Mouse (Mus musculus): ENCODE measurements around the gene Apex1.
A peak's percentile ranks its signal among the peaks of the same experiment; 100 is the strongest.
"Not testable (repeated sequence)": the region's sequence is repeated elsewhere in the genome, so short reads cannot be mapped to it uniquely, and the experiment has no call there.

The Apex1 gene

DNA sequence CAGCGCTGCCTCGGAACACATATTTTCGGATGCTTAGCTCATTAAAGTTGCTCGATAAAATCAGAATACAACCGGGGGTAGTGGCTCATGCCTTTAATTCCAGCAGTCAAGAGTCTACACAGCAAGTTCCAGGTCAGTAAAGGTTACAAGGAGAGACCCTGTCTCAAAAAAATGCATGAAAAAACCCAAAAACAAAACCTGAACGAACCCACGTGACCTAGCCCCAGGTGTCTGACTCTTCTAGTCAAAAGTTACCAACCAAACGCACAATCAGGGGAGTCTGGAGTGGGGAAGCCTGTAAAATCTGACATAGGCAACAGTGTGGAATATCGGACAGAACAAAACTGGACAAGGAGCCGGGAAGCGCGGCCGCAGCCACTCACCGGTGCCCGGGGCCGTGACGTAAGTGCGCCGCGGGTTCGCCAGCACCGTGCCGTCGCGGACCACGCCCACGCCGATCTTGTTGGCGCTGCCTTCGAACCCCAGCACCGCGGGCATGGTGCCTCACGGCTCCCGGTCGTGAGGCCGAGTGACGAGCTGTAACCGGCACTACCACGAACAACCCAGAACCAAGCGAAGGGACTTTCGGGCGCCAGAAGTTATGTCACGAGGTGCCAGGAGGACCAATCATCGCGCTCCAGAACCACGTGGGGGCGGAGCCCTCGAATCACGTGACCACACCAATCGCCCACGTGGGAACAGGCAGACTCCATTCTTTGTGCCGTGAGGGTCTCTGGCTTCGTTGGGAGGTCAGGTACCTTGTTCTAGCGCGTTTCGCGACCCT is at the start of gene Apex1, which contains the start of gene Osgep:
TSS of gene Apex1 (plus strand) at position 688 of the 784 bp plus-strand sequence.
TSS of gene Osgep (minus strand) at position 613 of the 784 bp plus-strand sequence.
- peak; percentile 98 for DNase-seq

DNA sequence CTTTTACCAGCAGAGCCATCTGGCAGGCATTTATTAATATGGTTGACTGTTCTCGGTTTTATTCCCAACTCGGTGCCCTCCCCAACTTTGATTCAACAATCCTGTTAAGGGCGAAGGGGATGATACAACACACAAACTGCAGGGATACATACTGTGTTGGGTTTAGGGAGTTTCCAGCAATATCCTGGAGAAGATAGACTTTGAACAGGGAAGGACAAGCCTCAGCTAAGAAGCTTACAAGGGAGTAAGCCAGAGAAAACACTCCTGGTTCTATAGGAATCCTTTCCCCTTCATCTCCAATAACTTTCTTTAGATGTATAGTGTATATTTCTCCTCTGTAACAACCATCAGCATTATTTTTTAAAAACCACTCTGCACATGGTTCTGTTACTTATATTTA is 49.6 kb upstream of the Apex1 start:
- DNase-seq, result no peak

DNA sequence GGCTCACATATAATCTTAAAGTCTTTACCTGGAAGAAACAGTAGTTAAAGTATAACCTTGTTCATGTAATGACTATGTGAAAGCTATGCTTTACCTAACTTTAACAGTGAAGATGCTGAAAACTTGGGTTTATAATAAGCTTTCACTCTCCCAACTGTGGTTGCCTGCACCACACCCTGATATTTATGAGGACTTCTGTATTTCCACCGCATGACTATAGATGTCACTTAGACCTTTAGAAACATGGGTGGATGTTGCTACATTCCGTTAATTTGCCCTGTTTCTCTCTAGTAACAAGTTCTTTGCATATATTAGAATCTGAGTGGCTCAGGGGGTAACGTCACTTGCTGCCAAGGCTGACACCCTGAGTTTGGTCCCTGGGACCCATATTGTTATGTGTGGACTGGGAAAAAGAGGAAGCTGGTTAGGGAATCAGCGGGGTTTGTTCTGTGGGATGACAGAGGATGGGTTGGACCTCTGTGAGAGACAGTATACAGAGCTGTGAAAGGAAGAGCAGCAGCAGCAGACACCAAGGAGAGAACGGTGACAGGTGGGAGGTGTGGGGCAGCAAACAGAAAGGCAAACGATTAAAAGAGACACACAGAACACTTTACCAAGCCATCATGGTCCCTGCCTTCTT is 49.1 kb upstream of the Apex1 start:
- DNase-seq, result no peak

DNA sequence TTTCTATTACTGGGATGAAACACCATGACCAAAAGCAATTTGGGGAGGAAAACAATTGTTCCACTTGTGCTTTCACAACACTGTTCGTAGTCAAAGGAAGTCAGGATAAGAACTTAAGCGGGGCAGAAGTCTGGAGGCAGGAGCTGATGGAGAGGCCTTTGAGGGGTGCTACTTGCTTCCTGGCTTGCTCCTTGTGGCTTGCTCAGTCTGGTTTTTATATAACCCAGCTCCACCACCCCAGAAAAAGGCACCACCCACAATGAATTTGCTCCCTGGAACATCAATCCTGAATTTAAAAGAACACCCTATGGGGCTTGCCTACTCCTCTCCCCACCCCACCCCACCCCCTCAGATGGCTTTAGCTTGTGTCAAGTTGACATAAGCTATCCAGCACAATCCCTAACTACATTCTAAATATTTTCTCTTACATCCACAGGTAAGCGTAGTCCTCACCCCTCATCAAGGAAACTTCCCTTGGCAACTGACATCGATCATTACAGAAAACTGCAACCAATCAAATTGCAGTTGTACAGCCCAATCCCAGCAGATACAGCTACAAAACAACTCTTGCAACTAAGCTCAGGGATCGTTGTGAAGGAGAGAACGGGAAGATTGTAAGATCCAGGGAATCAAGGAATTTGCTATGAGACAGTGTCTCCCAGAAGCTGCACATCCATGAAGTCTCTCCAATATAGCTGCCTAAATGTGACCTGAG is 48.4 kb upstream of the Apex1 start:
- DNase-seq, result no peak

DNA sequence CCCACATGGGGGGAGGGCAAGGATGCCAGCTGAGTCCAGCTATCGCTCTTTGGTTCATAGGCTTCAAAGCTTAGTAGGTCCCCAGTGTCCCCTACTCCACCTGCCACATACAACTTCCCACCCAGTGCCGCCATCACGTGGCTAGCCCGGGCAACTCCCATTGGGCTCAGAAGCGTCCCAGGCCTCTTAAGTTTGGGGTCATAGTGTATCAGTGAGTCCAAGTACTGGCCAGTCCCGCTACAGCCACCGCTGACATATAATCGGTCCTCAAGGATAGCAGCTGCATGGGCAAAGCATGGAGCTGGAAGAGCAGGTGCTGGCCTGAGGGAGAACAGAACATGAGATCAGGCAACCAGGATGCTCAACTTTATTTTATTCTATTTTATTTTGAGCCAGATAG is 33.1 kb upstream of the Apex1 start:
- DNase-seq, result no peak

- DNase-seq, result no peak
Measured at GRCm38 (mm10) chr14:50892091-50892490, 32.7 kb upstream of the Apex1 start.

- DNase-seq, result no peak
Measured at GRCm38 (mm10) chr14:50892541-50893459, 32.0 kb upstream of the Apex1 start.

- DNase-seq, result no peak
Measured at GRCm38 (mm10) chr14:50895407-50895806, 29.4 kb upstream of the Apex1 start.

GRCm38 (mm10) chr14:50895985-50896746 is 28.6 kb upstream of the Apex1 start:
- peak; percentile 60 for DNase-seq

GRCm38 (mm10) chr14:50896747-50897373 is 27.9 kb upstream of the Apex1 start:
- DNase-seq, result peak; percentile 28

- DNase-seq, result no peak
Measured at GRCm38 (mm10) chr14:50897374-50897765, 27.4 kb upstream of the Apex1 start, which contains the start of gene Klhl33. TSS of gene Klhl33 (minus strand) at chr14:50897507.

DNA sequence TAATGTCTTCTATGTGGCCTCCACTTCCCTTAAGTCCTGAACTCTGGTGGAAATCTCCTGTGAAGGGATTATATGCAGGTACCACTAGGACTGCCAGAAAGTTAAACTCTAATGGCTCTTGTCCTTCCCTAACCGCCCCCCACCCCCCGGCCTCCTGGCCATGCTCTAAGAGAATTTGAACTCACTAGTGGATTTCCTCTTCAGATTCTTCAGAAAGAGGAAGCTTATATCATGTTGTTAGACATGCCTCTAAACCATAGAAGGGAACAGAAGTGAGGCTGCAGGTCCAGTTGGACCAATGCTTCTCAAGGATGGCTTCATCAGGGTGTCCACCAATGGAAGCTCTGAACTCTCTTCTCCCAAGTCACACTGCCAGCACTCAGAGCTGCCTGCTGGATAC is 26.8 kb upstream of the Apex1 start:
- not testable (repeated sequence) for DNase-seq

DNA sequence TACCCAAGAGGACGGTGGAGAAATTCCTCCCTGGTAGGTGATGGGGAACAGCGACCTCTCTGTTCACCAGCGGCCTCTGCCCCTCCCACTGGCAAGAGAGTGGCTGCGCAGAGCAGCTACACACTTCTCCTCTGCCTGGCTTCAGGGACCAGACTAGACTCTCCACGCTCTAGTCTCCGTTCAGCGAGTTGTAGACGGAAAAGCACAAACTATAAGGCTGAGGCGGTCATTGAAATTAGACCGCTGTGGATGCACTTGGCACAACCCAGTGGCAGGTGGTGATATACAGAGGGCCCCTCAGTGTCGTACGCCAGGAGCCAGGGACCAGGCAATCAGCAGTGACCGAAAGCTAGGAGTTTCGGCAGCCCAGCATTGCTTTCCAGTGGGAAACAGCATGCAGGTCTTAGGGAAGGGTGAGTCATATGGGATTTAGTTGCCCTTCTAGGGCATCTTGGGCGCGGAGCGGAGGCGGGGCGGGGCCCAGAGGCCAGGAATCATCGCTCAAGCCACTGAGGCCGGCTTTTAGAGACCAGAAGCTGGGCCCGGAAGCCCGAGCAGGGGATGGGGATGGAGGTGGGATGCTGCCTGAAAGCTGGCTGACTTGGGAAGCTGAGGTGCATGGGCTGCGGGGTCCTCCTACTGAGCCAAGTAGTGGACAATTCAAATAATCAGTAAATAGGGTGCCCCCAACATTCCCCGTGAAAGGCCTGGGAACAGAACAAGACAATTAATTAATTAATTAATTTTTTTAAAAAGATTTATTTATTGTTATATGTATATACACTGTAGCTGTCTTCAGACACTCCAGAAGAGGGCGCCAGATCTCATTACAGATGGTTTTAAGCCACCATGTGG is 20.6 kb upstream of the Apex1 start:
- DNase-seq, result peak; percentile 48

DNA sequence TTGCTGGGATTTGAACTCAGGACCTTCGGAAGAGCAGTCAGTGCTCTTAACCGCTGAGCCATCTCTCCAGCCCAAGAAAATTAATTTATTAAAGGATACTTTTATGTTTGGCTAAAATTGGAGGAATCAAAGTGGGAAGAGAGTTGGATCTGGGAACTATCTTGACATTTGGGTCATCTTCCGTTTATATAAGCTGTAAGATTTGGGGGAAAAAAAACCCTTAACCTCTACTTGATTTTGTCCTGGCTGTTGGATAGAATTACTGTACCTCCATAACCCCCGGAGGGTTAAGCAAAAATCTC is 20.0 kb upstream of the Apex1 start:
- DNase-seq, result no peak

- not testable (repeated sequence) for DNase-seq
Measured at GRCm38 (mm10) chr14:50905327-50905726, 19.4 kb upstream of the Apex1 start.

- DNase-seq, result no peak
Measured at GRCm38 (mm10) chr14:50908126-50908525, 16.6 kb upstream of the Apex1 start.

DNA sequence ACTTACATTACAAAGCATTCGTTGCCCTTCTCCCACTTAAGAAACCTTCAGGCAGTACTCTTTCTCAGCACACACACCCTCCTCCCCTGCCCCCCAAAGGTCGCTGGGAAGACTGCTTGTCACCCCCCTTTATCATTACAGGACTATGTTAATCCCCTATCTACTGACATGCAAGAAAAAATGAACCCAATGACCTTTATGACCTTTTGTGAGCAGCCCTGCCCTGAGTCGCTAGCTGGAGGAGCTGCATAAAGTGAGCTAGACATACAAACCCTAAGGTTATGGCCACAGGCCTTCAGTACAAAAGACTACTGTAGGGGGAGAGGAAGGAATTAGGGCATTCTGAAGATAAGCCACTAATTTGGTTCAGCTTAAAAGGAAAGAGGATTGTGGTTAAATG is 13.4 kb upstream of the Apex1 start:
- DNase-seq, result no peak

- DNase-seq, result not testable (repeated sequence)
Measured at GRCm38 (mm10) chr14:50923437-50923836, 1.3 kb upstream of the Apex1 start.

GRCm38 (mm10) chr14:50925111-50925920 is 548 bp downstream of the Apex1 start:
- DNase-seq, result no peak
